Mouse (Mus musculus): Measurements from ENCODE around the gene Rpap2. TPM values are rescaled to one million over a fixed set of nuclear protein-coding genes. Genes with fewer than 3 reads are reported as not detected.

Gene Rpap2
- total RNA-seq (2022): 1 to 10 TPM; 6.3 to 9.5 (median 7.0) TPM

- peak; percentile 78 for DNase-seq (ENCODE audit: low spot score)
These were observed at the start of gene Rpap2, which contains the start of gene Glmn for GRCm38 (mm10) chr5:107597301-107598077. Gene Rpap2 (plus strand): TSS chr5:107597373. Gene Glmn (minus strand): TSS chr5:107597888.

GRCm38 (mm10) chr5:107547955-107548354, 49.2 kb upstream of the Rpap2 start:
- DNase-seq (ENCODE audit: low spot score): no peak

GRCm38 (mm10) chr5:107548444-107548843, 48.7 kb upstream of the Rpap2 start:
- DNase-seq (ENCODE audit: low spot score): no peak

- no peak for DNase-seq (ENCODE audit: low spot score)
These were observed 42.8 kb upstream of the Rpap2 start for GRCm38 (mm10) chr5:107554336-107554735.

GRCm38 (mm10) chr5:107556969-107557368, 40.2 kb upstream of the Rpap2 start:
- DNase-seq (ENCODE audit: low spot score): no peak

GRCm38 (mm10) chr5:107569148-107569547, 28.0 kb upstream of the Rpap2 start:
- DNase-seq (ENCODE audit: low spot score): no peak

- DNase-seq (ENCODE audit: low spot score): no peak
These were observed 1.2 kb downstream of the Rpap2 start for GRCm38 (mm10) chr5:107598380-107598779.

GRCm38 (mm10) chr5:107611224-107611623, 14.1 kb downstream of the Rpap2 start:
- DNase-seq (ENCODE audit: low spot score): peak; percentile 61

GRCm38 (mm10) chr5:107617986-107618385, 20.8 kb downstream of the Rpap2 start:
- DNase-seq (ENCODE audit: low spot score): no peak

GRCm38 (mm10) chr5:107621327-107621726, 24.2 kb downstream of the Rpap2 start:
- DNase-seq (ENCODE audit: low spot score): no peak

- DNase-seq (ENCODE audit: low spot score): no peak
These were observed 36.5 kb downstream of the Rpap2 start for GRCm38 (mm10) chr5:107633651-107634050.

GRCm38 (mm10) chr5:107637106-107637505, 39.9 kb downstream of the Rpap2 start:
- DNase-seq (ENCODE audit: low spot score): no peak

- DNase-seq (ENCODE audit: low spot score): no peak
These were observed 41.2 kb downstream of the Rpap2 start for GRCm38 (mm10) chr5:107638366-107638765.

- DNase-seq (ENCODE audit: low spot score): no peak
These were observed 47.4 kb downstream of the Rpap2 start for GRCm38 (mm10) chr5:107644595-107644994.

- no peak for DNase-seq (ENCODE audit: low spot score)
These were observed 48.8 kb downstream of the Rpap2 start for GRCm38 (mm10) chr5:107645935-107646334.

GRCm38 (mm10) chr5:107647580-107647979, 50.4 kb downstream of the Rpap2 start:
- DNase-seq (ENCODE audit: low spot score): no peak

- DNase-seq (ENCODE audit: low spot score): no peak
These were observed 51.5 kb downstream of the Rpap2 start for GRCm38 (mm10) chr5:107648552-107649125.

- no peak for DNase-seq (ENCODE audit: low spot score)
These were observed 52.5 kb downstream of the Rpap2 start for GRCm38 (mm10) chr5:107649680-107650079.

- DNase-seq (ENCODE audit: low spot score): no peak
These were observed 53.3 kb downstream of the Rpap2 start for GRCm38 (mm10) chr5:107650427-107650826.

GRCm38 (mm10) chr5:107652055-107652660, 55.0 kb downstream of the Rpap2 start:
- DNase-seq (ENCODE audit: low spot score): no peak

GRCm38 (mm10) chr5:107678392-107678791, 81.2 kb downstream of the Rpap2 start:
- no peak for DNase-seq (ENCODE audit: low spot score)

- DNase-seq (ENCODE audit: low spot score): no peak
These were observed 84.1 kb downstream of the Rpap2 start for GRCm38 (mm10) chr5:107681300-107681699.

GRCm38 (mm10) chr5:107684380-107684779, 87.2 kb downstream of the Rpap2 start:
- DNase-seq (ENCODE audit: low spot score): no peak

Measured in heart, adult 8-10 months (tissue).